Mouse (Mus musculus): ENCODE results near the gene Kcnk16. TPM values are rescaled to one million over a fixed set of nuclear protein-coding genes. Genes with fewer than 3 reads are reported as not detected.

The Kcnk16 gene
- polyA plus RNA-seq, 1 experiment from 2014 or later: 0.09 TPM

Other genes with a start within 250 kb of the Kcnk16 start
- gene Saysd1, start 130.7 kb downstream of the Kcnk16 start, polyA plus RNA-seq (2015; fragmentation: Nextera tagmentation; extraction: Ambion mirVana): 12.1 and 12.6 TPM in 2 replicates
- gene Kcnk5, start 87.4 kb downstream of the Kcnk16 start, polyA plus RNA-seq (2015; fragmentation: Nextera tagmentation; extraction: Ambion mirVana): 1.4 and 1.7 TPM in 2 replicates
- 15.8 and 16.4 TPM in 2 replicates for gene Nudt13, start 25.5 kb upstream of the Kcnk16 start, polyA plus RNA-seq (2015; fragmentation: Nextera tagmentation; extraction: Ambion mirVana)
- gene Ecd, start 78.9 kb upstream of the Kcnk16 start, polyA plus RNA-seq (2015; fragmentation: Nextera tagmentation; extraction: Ambion mirVana): 46.5 and 52.5 TPM in 2 replicates
- 40.1 and 40.4 TPM in 2 replicates for gene Fam149b, start 79.0 kb upstream of the Kcnk16 start, polyA plus RNA-seq (2015; fragmentation: Nextera tagmentation; extraction: Ambion mirVana)
- gene Dnajc9, start 119.7 kb upstream of the Kcnk16 start, polyA plus RNA-seq (2015; fragmentation: Nextera tagmentation; extraction: Ambion mirVana): 129 and 131 TPM in 2 replicates
- 64.7 and 68.0 TPM in 2 replicates for gene Mrps16, start 124.4 kb upstream of the Kcnk16 start, polyA plus RNA-seq (2015; fragmentation: Nextera tagmentation; extraction: Ambion mirVana)
- 1.2 and 1.9 TPM in 2 replicates for gene Cfap70, start 183.0 kb upstream of the Kcnk16 start, polyA plus RNA-seq (2015; fragmentation: Nextera tagmentation; extraction: Ambion mirVana)
- gene Anxa7, start 210.9 kb upstream of the Kcnk16 start, polyA plus RNA-seq (2015; fragmentation: Nextera tagmentation; extraction: Ambion mirVana): 20.6 and 20.8 TPM in 2 replicates
- 0.30 and 0.41 TPM in 2 replicates for gene Mss51, start 227.7 kb upstream of the Kcnk16 start, polyA plus RNA-seq (2015; fragmentation: Nextera tagmentation; extraction: Ambion mirVana)

Data from hindbrain, embryonic 16.5 days (tissue).